Mouse (Mus musculus) adrenal gland, adult 18-20 months (tissue): ENCODE measurements around the gene Gm28269. TPM values are rescaled to one million over a fixed set of nuclear protein-coding genes. Genes with fewer than 3 reads are reported as not detected.

ENCODE experiments used
- DNase-seq, 2 experiments: peaks; one replicate each; pipeline ENCODE4 v3.0.0; 2021 to 2022; ENCODE audit warnings: low spot score in 2 of 2
- long read RNA-seq, 2 experiments: library from polyadenylated mRNA; stranded (forward); transcript quantifications; one replicate each; pipeline ENCODE4 v2.0.0; 2021
- total RNA-seq, 2 experiments: library from RNA; stranded (reverse); gene quantifications; 1 replicate in 1 of 2; 2 replicates in 1 of 2; pipeline ENCODE4 v1.2.3; 2021

Gm28269 gene
- total RNA-seq = not detected
- long read RNA-seq, experiment 1 = 0 reads
- long read RNA-seq, experiment 2 = 0 reads

DNA sequence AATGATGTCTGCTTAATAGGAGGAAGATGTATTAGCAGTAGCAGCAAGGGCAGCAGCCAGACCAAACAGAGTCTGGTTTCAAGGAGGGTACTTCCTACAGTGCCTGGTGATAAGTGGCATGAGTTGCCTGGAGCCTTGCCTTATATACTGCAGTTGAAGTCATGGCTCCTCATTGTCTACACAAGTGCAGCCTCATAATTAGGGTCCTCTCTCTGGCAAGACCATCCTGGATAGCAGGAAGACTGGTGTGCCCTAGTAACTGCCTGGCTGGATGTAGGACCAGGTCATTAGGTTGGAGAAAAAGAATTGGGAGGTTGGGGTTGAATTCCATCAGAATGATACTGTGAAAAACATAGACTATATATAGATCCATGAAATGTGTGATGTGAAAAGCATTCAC, at the start of gene Gm28269:
Gm28269 (minus strand) TSS at position 101 of the 400 bp plus-strand sequence.
- no peak for DNase-seq

DNA sequence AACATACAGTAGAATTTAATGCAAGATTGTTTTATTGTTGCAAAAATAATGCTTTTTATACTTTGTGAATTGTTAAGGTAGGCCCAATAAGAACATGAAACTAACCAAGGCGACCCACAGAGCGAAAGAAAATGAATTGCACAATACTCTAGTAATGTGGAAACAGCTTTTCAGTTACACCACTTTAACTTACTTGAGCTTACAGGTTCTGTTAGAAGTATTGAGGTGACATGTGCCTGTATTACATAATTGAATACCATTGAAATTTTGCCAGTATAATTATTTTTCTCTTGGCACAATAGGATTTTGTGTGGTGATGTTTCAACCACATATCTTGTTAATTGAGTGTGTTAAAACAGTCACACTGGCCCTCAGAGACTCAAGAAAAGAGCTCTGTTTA, 28.0 kb downstream of the Gm28269 start:
- DNase-seq = no peak

DNA sequence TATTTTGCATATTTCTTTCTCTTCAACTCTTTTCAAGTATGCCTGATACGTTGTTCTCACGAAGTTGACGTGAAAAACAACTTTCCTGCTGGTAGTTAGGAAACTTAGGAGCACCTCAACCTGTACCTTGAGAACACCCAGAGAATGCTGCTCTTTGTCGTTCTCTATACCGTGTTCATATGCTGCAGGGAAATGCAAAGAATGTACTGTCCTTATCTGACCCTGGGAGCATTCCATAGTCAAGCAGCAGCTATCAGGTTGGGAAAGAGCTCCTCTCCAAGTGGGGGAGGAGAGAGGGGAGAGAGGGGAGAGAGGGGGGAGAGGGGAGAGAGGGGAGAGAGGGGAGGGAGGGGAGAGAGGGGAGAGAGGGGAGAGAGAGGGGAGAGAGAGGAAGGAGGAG, 29.6 kb downstream of the Gm28269 start:
- DNase-seq = no peak

DNA sequence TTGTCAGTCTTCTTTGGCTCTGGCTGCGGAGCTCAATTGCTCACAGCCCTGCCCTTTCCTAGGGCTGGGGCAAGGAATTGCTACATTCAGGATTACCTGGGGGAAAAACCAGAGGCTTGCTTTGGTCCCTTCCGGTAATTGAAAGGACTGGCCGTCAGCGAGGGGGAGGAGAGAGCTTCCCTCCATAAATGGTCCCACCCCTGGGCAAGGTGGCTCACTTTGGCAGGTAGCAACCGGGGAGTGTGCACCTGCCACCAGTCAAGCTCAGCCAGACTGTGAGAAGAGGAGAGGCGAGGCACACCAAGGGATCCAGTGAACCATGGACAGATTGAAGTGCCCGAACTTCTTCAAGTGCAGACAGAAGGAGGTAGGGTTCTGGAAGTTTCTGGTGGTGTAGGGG, 30.1 kb downstream of the Gm28269 start, which contains the start of gene Slc6a14:
Slc6a14 (plus strand) TSS at position 68 of the 400 bp plus-strand sequence.
- no peak for DNase-seq

DNA sequence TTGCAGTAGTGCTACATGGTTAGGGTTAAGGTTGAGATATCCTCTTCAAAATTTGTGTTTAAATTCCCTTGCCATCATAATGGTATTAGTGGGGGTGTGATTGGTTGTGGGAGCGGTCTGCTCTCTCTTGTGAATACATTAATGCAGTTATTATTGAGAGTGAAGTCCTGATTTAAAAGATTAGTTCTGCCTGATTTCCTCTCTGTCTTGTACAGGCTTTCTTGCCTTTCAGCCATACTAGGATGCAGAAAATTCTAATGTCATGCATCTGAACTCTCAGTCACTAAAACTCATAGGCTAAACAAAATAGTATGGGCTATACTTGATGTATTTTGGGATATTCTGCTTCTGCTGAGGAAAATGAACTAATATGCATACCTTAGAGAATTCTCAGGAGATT, 40.4 kb downstream of the Gm28269 start:
- no peak for DNase-seq

DNA sequence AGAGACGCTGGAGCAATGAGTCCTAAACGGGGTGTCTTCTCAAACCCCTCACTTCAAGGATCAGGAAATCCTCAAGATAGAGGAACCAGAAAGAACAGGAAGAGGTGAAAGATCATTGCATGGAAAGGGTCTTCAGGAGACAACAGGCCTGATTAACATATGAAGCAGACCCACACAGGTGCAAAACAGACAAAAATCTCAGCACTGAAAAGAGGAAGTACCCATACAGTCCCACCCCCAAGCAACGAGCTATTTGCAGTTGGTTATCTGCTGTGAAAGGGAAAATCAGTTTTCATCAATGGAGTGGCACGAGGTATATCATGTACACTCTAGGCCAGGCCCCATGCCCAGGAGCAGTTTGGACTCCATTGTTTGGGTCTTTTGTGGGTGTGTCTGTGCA, 43.3 kb downstream of the Gm28269 start:
- DNase-seq = no peak

DNA sequence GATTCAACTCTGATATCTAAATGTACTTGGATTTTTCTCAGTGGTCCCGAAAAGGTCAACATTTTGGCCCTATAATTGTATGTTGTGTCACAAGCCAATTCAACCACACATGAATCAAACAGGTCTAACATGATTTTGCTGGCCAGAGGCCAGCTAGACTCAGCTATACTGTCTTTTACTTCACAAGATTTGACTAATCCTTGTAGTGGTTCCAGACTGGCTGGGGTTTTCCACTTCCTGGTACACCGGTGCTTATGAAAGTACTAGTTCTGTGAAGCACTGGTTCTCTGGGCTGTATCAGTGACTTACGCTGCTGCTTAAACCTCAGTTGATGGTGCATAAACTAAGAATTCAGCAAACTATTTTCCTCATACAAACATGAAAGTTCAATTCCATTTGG, 49.2 kb downstream of the Gm28269 start:
- DNase-seq = no peak

DNA sequence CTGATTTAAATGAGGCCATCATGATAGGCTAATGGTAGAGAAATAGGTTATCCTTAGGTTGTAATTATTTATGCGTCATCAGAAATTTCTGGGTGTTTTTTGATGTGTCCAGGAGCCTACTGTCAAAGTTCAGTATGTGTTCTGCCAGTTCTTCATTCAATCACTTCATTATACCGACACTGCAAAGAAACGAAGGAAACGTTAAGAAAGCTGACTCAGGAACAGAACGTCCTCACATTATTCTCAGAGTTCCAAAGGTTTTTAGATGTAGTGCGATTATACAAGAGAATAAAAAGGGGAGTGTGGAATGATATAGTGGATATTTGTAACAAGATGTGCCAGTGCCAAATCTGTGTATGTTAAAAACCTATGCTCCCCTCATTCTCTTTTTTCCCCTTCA, 49.7 kb downstream of the Gm28269 start:
- DNase-seq = no peak

Other genes starting within 250 kb of the Gm28269 start
- under 1 TPM; 0.27 to 0.29 TPM for gene Slc6a14, start 30.2 kb downstream of the Gm28269 start, total RNA-seq